Mouse (Mus musculus): Measurements from ENCODE around the gene Ccdc183. TPM values are rescaled to one million over a fixed set of nuclear protein-coding genes. Genes with fewer than 3 reads are reported as not detected.

Gene Ccdc183
- polyA plus RNA-seq, 1 experiment from 2014 or later, result 0.14 TPM

Other genes starting within 250 kb of the Ccdc183 start
- gene Sapcd2, start 245.4 kb downstream of the Ccdc183 start, polyA plus RNA-seq (2015; fragmentation: Nextera tagmentation; extraction: Ambion mirVana), result 30.5 and 31.9 TPM in 2 replicates
- 4.2 and 11.7 TPM in 2 replicates for gene Entpd2, start 221.8 kb downstream of the Ccdc183 start, polyA plus RNA-seq (2015; fragmentation: Nextera tagmentation; extraction: Ambion mirVana)
- gene Npdc1, start 218.3 kb downstream of the Ccdc183 start, polyA plus RNA-seq (2015; fragmentation: Nextera tagmentation; extraction: Ambion mirVana), result 51.7 and 54.3 TPM in 2 replicates
- gene Fut7, start 194.4 kb downstream of the Ccdc183 start, polyA plus RNA-seq (2015; fragmentation: Nextera tagmentation; extraction: Ambion mirVana), result 0.18 TPM in 1 of 2 replicates, not detected in the other
- gene Abca2, start 189.0 kb downstream of the Ccdc183 start, polyA plus RNA-seq (2015; fragmentation: Nextera tagmentation; extraction: Ambion mirVana), result 4.2 and 5.9 TPM in 2 replicates
- gene Clic3, start 160.8 kb downstream of the Ccdc183 start, polyA plus RNA-seq (2015; fragmentation: Nextera tagmentation; extraction: Ambion mirVana), result 99.3 and 111 TPM in 2 replicates
- gene Paxx, start 156.6 kb downstream of the Ccdc183 start, polyA plus RNA-seq (2015; fragmentation: Nextera tagmentation; extraction: Ambion mirVana), result 49.9 and 56.9 TPM in 2 replicates
- gene Ptgds, start 147.6 kb downstream of the Ccdc183 start, polyA plus RNA-seq (2015; fragmentation: Nextera tagmentation; extraction: Ambion mirVana), result 4.1 and 9.1 TPM in 2 replicates
- not detected in 2 replicates for gene Lcn12, start 123.8 kb downstream of the Ccdc183 start, polyA plus RNA-seq (2015; fragmentation: Nextera tagmentation; extraction: Ambion mirVana)
- 73.0 and 81.4 TPM in 2 replicates for gene Fbxw5, start 116.9 kb downstream of the Ccdc183 start, polyA plus RNA-seq (2015; fragmentation: Nextera tagmentation; extraction: Ambion mirVana)
- gene C8g, start 116.0 kb downstream of the Ccdc183 start, polyA plus RNA-seq (2015; fragmentation: Nextera tagmentation; extraction: Ambion mirVana), result 4.6 and 5.6 TPM in 2 replicates
- 34.4 and 35.7 TPM in 2 replicates for gene Traf2, start 70.7 kb downstream of the Ccdc183 start, polyA plus RNA-seq (2015; fragmentation: Nextera tagmentation; extraction: Ambion mirVana)
- 388 and 396 TPM in 2 replicates for gene Edf1, start 59.8 kb downstream of the Ccdc183 start, polyA plus RNA-seq (2015; fragmentation: Nextera tagmentation; extraction: Ambion mirVana)
- gene Mamdc4, start 42.8 kb downstream of the Ccdc183 start, polyA plus RNA-seq (2015; fragmentation: Nextera tagmentation; extraction: Ambion mirVana), result 0.81 and 6.0 TPM in 2 replicates
- 129 and 139 TPM in 2 replicates for gene Phpt1, start 42.5 kb downstream of the Ccdc183 start, polyA plus RNA-seq (2015; fragmentation: Nextera tagmentation; extraction: Ambion mirVana)
- gene Ajm1, start 35.9 kb downstream of the Ccdc183 start, polyA plus RNA-seq (2015; fragmentation: Nextera tagmentation; extraction: Ambion mirVana), result 0.29 and 0.44 TPM in 2 replicates
- gene Rabl6, start 9.2 kb downstream of the Ccdc183 start, polyA plus RNA-seq (2015; fragmentation: Nextera tagmentation; extraction: Ambion mirVana), result 73.6 and 74.9 TPM in 2 replicates
- gene Tmem141, start 4.3 kb upstream of the Ccdc183 start, polyA plus RNA-seq (2015; fragmentation: Nextera tagmentation; extraction: Ambion mirVana), result 27.3 and 28.7 TPM in 2 replicates
- 2.7 and 3.7 TPM in 2 replicates for gene Fcna, start 10.4 kb upstream of the Ccdc183 start, polyA plus RNA-seq (2015; fragmentation: Nextera tagmentation; extraction: Ambion mirVana)
- not detected in 2 replicates for gene Lcn8, start 35.4 kb upstream of the Ccdc183 start, polyA plus RNA-seq (2015; fragmentation: Nextera tagmentation; extraction: Ambion mirVana)
- gene Lcn5, start 40.3 kb upstream of the Ccdc183 start, polyA plus RNA-seq (2015; fragmentation: Nextera tagmentation; extraction: Ambion mirVana), result not detected in 2 replicates
- gene Lcn6, start 59.1 kb upstream of the Ccdc183 start, polyA plus RNA-seq (2015; fragmentation: Nextera tagmentation; extraction: Ambion mirVana), result not detected in 2 replicates
- not detected in 2 replicates for gene Lcn10, start 65.0 kb upstream of the Ccdc183 start, polyA plus RNA-seq (2015; fragmentation: Nextera tagmentation; extraction: Ambion mirVana)
- not detected in 2 replicates for gene Obp2a, start 82.4 kb upstream of the Ccdc183 start, polyA plus RNA-seq (2015; fragmentation: Nextera tagmentation; extraction: Ambion mirVana)
- gene Bmyc, start 89.1 kb upstream of the Ccdc183 start, polyA plus RNA-seq (2015; fragmentation: Nextera tagmentation; extraction: Ambion mirVana), result 92.0 and 94.5 TPM in 2 replicates
- not detected in 2 replicates for gene Obp2b, start 119.3 kb upstream of the Ccdc183 start, polyA plus RNA-seq (2015; fragmentation: Nextera tagmentation; extraction: Ambion mirVana)
- gene Lcn3, start 147.9 kb upstream of the Ccdc183 start, polyA plus RNA-seq (2015; fragmentation: Nextera tagmentation; extraction: Ambion mirVana), result not detected in 2 replicates
- gene Lcn11, start 159.3 kb upstream of the Ccdc183 start, polyA plus RNA-seq (2015; fragmentation: Nextera tagmentation; extraction: Ambion mirVana), result not detected in 2 replicates
- gene Gm13539, start 164.6 kb upstream of the Ccdc183 start, polyA plus RNA-seq (2015; fragmentation: Nextera tagmentation; extraction: Ambion mirVana), result not detected in 2 replicates
- not detected in 2 replicates for gene Glt6d1, start 198.2 kb upstream of the Ccdc183 start, polyA plus RNA-seq (2015; fragmentation: Nextera tagmentation; extraction: Ambion mirVana)
- not detected in 2 replicates for gene Lcn9, start 205.5 kb upstream of the Ccdc183 start, polyA plus RNA-seq (2015; fragmentation: Nextera tagmentation; extraction: Ambion mirVana)
- gene Sohlh1, start 229.6 kb upstream of the Ccdc183 start, polyA plus RNA-seq (2015; fragmentation: Nextera tagmentation; extraction: Ambion mirVana), result not detected in 2 replicates
- 0.20 and 0.21 TPM in 2 replicates for gene Kcnt1, start 246.1 kb upstream of the Ccdc183 start, polyA plus RNA-seq (2015; fragmentation: Nextera tagmentation; extraction: Ambion mirVana)

Data from limb, embryonic 15.5 days (tissue).